Mouse (Mus musculus) limb, embryonic 11.5 days (tissue): Measurements from ENCODE around the gene Pnlip. TPM values are rescaled to one million over a fixed set of nuclear protein-coding genes. Genes with fewer than 3 reads are reported as not detected.

Experiments
- ATAC-seq: fragments of 200-750 bp; cut with Nextera tagmentation; 2 replicates; pipeline ENCODE4 v1.8.0; 2017; ENCODE audit warnings: low read depth; ENCODE audit not compliant: insufficient number of reproducible peaks, low FRiP score, low TSS enrichment
- DNase-seq: peaks from one replicate; pipeline ENCODE4 v3.0.0-alpha.2; 2015; ENCODE audit warnings: low spot score
- H3K27ac ChIP-seq: fragments of 300-500 bp; sonication (generic); replicated peaks from 2 replicates; pipeline ENCODE4 v1.5.1; 2014; ENCODE audit warnings: low read depth, mild to moderate bottlenecking, low read length
- H3K27me3 ChIP-seq: fragments of 300-500 bp; sonication (generic); 2 replicates; pipeline ENCODE4 v1.6.1; 2014; ENCODE audit warnings: mild to moderate bottlenecking, low read length, mixed read lengths; ENCODE audit not compliant: control insufficient read depth, insufficient read depth
- H3K36me3 ChIP-seq: fragments of 300-500 bp; sonication (generic); 2 replicates; pipeline ENCODE4 v1.6.1; 2014; ENCODE audit warnings: mild to moderate bottlenecking, low read length, moderate library complexity, mixed read lengths; ENCODE audit not compliant: control insufficient read depth, insufficient read depth
- H3K4me1 ChIP-seq: fragments of 300-500 bp; sonication (generic); 2 replicates; pipeline ENCODE4 v1.6.1; 2014; ENCODE audit warnings: low read length, mixed read lengths; ENCODE audit not compliant: control insufficient read depth, insufficient read depth
- H3K4me2 ChIP-seq: fragments of 300-500 bp; sonication (generic); 2 replicates; pipeline ENCODE4 v1.6.1; 2014; ENCODE audit warnings: low read depth, mild to moderate bottlenecking, moderate library complexity; ENCODE audit not compliant: severe bottlenecking
- H3K4me3 ChIP-seq: fragments of 300-500 bp; sonication (generic); 2 replicates; pipeline ENCODE4 v1.5.1; 2014; ENCODE audit warnings: low read depth, low read length
- H3K9ac ChIP-seq: fragments of 300-500 bp; sonication (generic); 2 replicates; pipeline ENCODE4 v1.6.1; 2014; ENCODE audit warnings: mild to moderate bottlenecking, low read length
- H3K9me3 ChIP-seq: fragments of 300-500 bp; sonication (generic); 2 replicates; pipeline ENCODE4 v1.6.1; 2016; ENCODE audit warnings: low read length; ENCODE audit not compliant: control insufficient read depth
- WGBS: fragments of 180-500 bp; shearing (Covaris S2); extraction: QIAGEN DNeasy Blood & Tissue Kit; methylation state at CpG from one replicate; pipeline ENCODE4 v1.1.7; 2014; 5-methylcytosine and 5-hydroxymethylcytosine counted together
- polyA plus RNA-seq: library from polyadenylated mRNA; unstranded; fragments of >200 nt; fragmentation: Nextera tagmentation; extraction: Ambion mirVana; gene quantifications from 2 replicates; pipeline ENCODE4 v1.2.1, GENCODE M21; 2014

Gene Pnlip
- not detected in 2 replicates for polyA plus RNA-seq

GRCm38 (mm10) chr19:58652198-58652597, at the start of gene Pnlip:
Gene Pnlip, plus strand, starts transcription at chr19:58652498.
- Histone ChIP-seq H3K36me3 (no peaks in the 10 kb centered on the region), H3K9ac (no peak within 1 kb of the TSS), H3K4me1 (no peaks in the 10 kb centered on the region), H3K4me2 (no peak within 1 kb of the TSS), H3K27me3 (no peaks in the 10 kb centered on the region), H3K27ac (no peak within 1 kb of the TSS), H3K9me3 (no peaks in the 10 kb centered on the region), H3K4me3 (no peak within 1 kb of the TSS)
- 81% methylated on average over 5 of the region's 5 CpGs for WGBS
- no peak for ATAC-seq
- DNase-seq, result no peak

- 56% methylated on average over 1 of the region's 1 CpGs for WGBS
- DNase-seq (no peak), ATAC-seq (no peak)
- H3K36me3 ChIP-seq, result no peaks in the 10 kb centered on the region
- no peak overlapping the region for H3K9ac ChIP-seq
- no peaks in the 10 kb centered on the region for H3K4me1 ChIP-seq
- no peak overlapping the region for H3K27ac ChIP-seq
- no peaks in the 10 kb centered on the region for H3K27me3 ChIP-seq
- H3K4me2 ChIP-seq, result no peak overlapping the region
- no peak overlapping the region for H3K4me3 ChIP-seq
- no peaks in the 10 kb centered on the region for H3K9me3 ChIP-seq
These were observed 42.6 kb upstream of the Pnlip start for GRCm38 (mm10) chr19:58609716-58610115.

GRCm38 (mm10) chr19:58612745-58613144, 39.6 kb upstream of the Pnlip start:
- Histone ChIP-seq H3K4me2 (no peak overlapping the region), H3K9me3 (no peaks in the 10 kb centered on the region), H3K4me1 (no peaks in the 10 kb centered on the region), H3K4me3 (no peak overlapping the region), H3K27me3 (no peaks in the 10 kb centered on the region), H3K36me3 (no peaks in the 10 kb centered on the region), H3K27ac (no peak overlapping the region), H3K9ac (no peak overlapping the region)
- WGBS, result 91% methylated on average over 3 of the region's 3 CpGs
- DNase-seq (no peak), ATAC-seq (no peak)

- no peak overlapping the region for H3K27ac ChIP-seq
- no peak overlapping the region for H3K4me3 ChIP-seq
- no peaks in the 10 kb centered on the region for H3K27me3 ChIP-seq
- no peaks in the 10 kb centered on the region for H3K9me3 ChIP-seq
- 89% methylated on average over 7 of the region's 7 CpGs for WGBS
- no peak for ATAC-seq
- no peaks in the 10 kb centered on the region for H3K36me3 ChIP-seq
- H3K4me1 ChIP-seq, result no peaks in the 10 kb centered on the region
- no peak overlapping the region for H3K9ac ChIP-seq
- DNase-seq, result no peak
- H3K4me2 ChIP-seq, result no peak overlapping the region
These were observed 35.7 kb upstream of the Pnlip start for GRCm38 (mm10) chr19:58616606-58617005.

- peak; percentile 14 for DNase-seq
- Histone ChIP-seq H3K27ac (no peak overlapping the region), H3K27me3 (no peaks in the 10 kb centered on the region)
These were observed 31.6 kb upstream of the Pnlip start for GRCm38 (mm10) chr19:58620661-58621060.

GRCm38 (mm10) chr19:58621646-58622045, 30.7 kb upstream of the Pnlip start:
- Histone ChIP-seq H3K4me2 (no peak overlapping the region), H3K27me3 (no peaks in the 10 kb centered on the region), H3K9me3 (0 out of 2 replicates have a peak, but pooled peaks cover 3% of the 10 kb centered on the region), H3K27ac (no peak overlapping the region), H3K4me3 (no peak overlapping the region), H3K4me1 (no peaks in the 10 kb centered on the region), H3K9ac (no peak overlapping the region), H3K36me3 (no peaks in the 10 kb centered on the region)
- WGBS, result 65% methylated on average over 1 of the region's 1 CpGs
- no peak for DNase-seq
- no peak for ATAC-seq

More at GRCm38 (mm10) chr19:58620661-58621060, 31.6 kb upstream of the Pnlip start:
- no peak overlapping the region for H3K4me3 ChIP-seq
- no peaks in the 10 kb centered on the region for H3K36me3 ChIP-seq
- no peak overlapping the region for H3K9ac ChIP-seq
- no peak overlapping the region for H3K4me2 ChIP-seq
- no peak for ATAC-seq
- 84% methylated on average over 3 of the region's 3 CpGs for WGBS
- H3K4me1 ChIP-seq, result no peaks in the 10 kb centered on the region
- H3K9me3 ChIP-seq, result 0 out of 2 replicates have a peak, but pooled peaks cover 3% of the 10 kb centered on the region

GRCm38 (mm10) chr19:58624799-58625198, 27.5 kb upstream of the Pnlip start:
- Histone ChIP-seq H3K27me3 (no peaks in the 10 kb centered on the region), H3K4me1 (no peaks in the 10 kb centered on the region), H3K27ac (no peak overlapping the region), H3K9ac (no peak overlapping the region), H3K9me3 (0 out of 2 replicates have a peak, but pooled peaks cover 3% of the 10 kb centered on the region), H3K4me2 (no peak overlapping the region), H3K36me3 (no peaks in the 10 kb centered on the region), H3K4me3 (no peak overlapping the region)
- DNase-seq (no peak), ATAC-seq (no peak)
- WGBS, result 76% methylated on average over 4 of the region's 4 CpGs

- H3K4me1 ChIP-seq, result no peaks in the 10 kb centered on the region
- H3K4me2 ChIP-seq, result no peak overlapping the region
- H3K4me3 ChIP-seq, result no peak overlapping the region
- H3K27ac ChIP-seq, result no peak overlapping the region
- H3K9me3 ChIP-seq, result 0 out of 2 replicates have a peak, but pooled peaks cover 3% of the 10 kb centered on the region
- ATAC-seq (no peak), DNase-seq (no peak)
- no peaks in the 10 kb centered on the region for H3K36me3 ChIP-seq
- WGBS, result 90% methylated on average over 9 of the region's 9 CpGs
- no peaks in the 10 kb centered on the region for H3K27me3 ChIP-seq
- no peak overlapping the region for H3K9ac ChIP-seq
These were observed 26.9 kb upstream of the Pnlip start for GRCm38 (mm10) chr19:58625254-58625947.
